Mouse (Mus musculus) kidney, adult 2 months (tissue): ENCODE results near the gene Cdr2.

Source experiments
- CTCF ChIP-seq: fragments of 200-500 bp; conservative IDR thresholded peaks from 2 replicates; pipeline ENCODE4 v1.5.1; 2011; ENCODE audit warnings: low read depth, mild to moderate bottlenecking, control low read depth, low read length, moderate library complexity, mixed read lengths; ENCODE audit not compliant: insufficient read depth, insufficient read length
- POLR2A ChIP-seq: fragments of 200-500 bp; IDR thresholded peaks from one replicate; pipeline ENCODE4 v1.6.1; 2011; ENCODE audit warnings: low read depth, low read length, control low read depth

GRCm38 (mm10) chr7:120936522-120936921 is 45.6 kb downstream of the Cdr2 start:
- TF ChIP-seq CTCF = no peak
- TF ChIP-seq POLR2A = no peak
